Mouse (Mus musculus) macrophage (primary cell): ENCODE results near the gene Gm10570. TPM values are rescaled to one million over a fixed set of nuclear protein-coding genes. Genes with fewer than 3 reads are reported as not detected.

ENCODE experiments used
- H3K27ac ChIP-seq: fragments of 350-480 bp; formaldehyde crosslinking; 2 replicates; pipeline ENCODE4 v1.9.0; 2021
- H3K36me3 ChIP-seq: fragments of 350-480 bp; formaldehyde crosslinking; 2 replicates; pipeline ENCODE4 v1.9.0; 2021; ENCODE audit errors: inconsistent target
- H3K4me3 ChIP-seq: fragments of 350-480 bp; formaldehyde crosslinking; 2 replicates; pipeline ENCODE4 v1.9.0; 2021; ENCODE audit errors: inconsistent target
- H3K79me2 ChIP-seq: fragments of 350-480 bp; formaldehyde crosslinking; 2 replicates; pipeline ENCODE4 v1.9.0; 2021; ENCODE audit errors: inconsistent target
- WGBS: methylation state at CpG from one replicate; pipeline ENCODE4 v1.1.7; 2026; ENCODE audit warnings: inconsistent platforms; ENCODE audit not compliant: missing documents; 5-methylcytosine and 5-hydroxymethylcytosine counted together
- polyA plus RNA-seq: library from polyadenylated mRNA; stranded (reverse); fragments of 250-400 nt; gene quantifications from 3 replicates; pipeline ENCODE4 v1.2.4, GENCODE M21; 2018; ENCODE audit warnings: inconsistent platforms

Gm10570 gene
- polyA plus RNA-seq, 1 experiment from 2014 or later, result not detected

DNA sequence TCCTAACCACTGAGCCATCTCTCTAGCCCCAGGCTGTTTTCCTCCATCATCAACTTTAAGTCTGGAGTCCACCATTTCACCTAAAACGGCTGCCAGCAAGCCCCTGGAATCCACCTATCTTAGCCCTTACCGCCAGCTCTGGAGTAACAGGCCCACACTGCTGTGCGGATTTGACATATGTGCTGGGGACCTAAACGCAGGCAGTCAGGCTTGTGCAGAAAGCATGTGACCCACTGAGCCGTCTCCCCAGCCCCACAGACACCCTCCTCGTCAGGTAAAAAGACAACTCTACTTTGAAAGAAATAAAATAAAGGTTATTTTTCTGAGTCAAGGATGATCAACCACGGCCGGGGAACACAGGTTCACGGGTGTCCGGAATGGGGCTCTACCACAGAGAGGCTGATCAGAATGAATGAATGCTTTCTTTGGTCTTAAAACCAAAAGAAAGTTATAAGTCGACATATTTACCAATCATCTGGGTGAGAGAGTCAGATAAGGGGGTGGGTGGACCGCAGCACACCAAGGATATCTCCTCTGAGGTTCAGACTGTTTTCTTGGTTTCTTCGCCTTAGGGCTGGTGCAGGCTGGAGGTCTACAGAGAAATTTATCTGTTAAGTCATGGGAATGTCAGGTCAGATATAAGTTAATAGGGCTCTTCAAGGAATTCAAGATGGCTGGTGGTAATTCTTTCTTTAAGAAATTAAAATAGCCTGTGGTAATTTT is 12.1 kb downstream of the Gm10570 start:
- Histone ChIP-seq H3K79me2 (no peaks in the 10 kb centered on the region), H3K4me3 (no peak overlapping the region), H3K36me3 (no peaks in the 10 kb centered on the region), H3K27ac (no peak overlapping the region)
- WGBS, result 91% methylated on average over 13 of the region's 13 CpGs

DNA sequence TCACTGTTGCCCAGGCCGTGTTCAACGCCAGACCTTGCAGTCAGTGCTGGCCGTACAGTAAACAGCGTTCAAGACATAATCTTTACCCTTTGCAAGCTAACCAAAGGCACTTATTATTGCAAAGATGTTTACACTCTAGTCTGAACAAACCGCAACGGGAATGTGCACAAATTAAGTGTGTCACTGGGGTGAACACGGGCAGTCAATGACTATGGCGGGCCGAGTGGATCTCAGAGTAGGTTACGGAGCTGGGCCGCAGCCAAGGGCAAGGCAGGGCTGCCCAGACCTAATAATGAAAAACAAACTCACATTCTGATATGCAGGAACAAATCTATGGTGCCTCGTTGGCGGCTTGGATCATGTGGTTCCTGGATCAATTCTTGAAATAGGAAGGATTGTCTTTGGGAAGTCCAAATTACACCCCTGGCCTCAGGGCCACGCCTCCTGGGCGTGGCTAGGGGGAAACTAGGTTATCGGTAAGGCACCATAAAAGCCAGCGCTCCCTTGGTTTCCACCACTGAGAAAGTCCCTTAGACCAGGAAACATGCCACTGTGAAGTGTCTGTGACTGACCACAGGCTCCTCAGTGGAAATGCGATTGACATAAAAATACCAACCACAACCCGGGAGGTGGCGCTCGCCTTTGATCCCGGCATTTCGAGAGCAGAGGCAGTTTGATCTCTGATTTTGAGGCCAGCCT is 13.3 kb downstream of the Gm10570 start:
- 51% methylated on average over 21 of the region's 23 CpGs for WGBS
- Histone ChIP-seq H3K36me3 (no peaks in the 10 kb centered on the region), H3K79me2 (no peaks in the 10 kb centered on the region), H3K4me3 (no peak overlapping the region), H3K27ac (no peak overlapping the region)

DNA sequence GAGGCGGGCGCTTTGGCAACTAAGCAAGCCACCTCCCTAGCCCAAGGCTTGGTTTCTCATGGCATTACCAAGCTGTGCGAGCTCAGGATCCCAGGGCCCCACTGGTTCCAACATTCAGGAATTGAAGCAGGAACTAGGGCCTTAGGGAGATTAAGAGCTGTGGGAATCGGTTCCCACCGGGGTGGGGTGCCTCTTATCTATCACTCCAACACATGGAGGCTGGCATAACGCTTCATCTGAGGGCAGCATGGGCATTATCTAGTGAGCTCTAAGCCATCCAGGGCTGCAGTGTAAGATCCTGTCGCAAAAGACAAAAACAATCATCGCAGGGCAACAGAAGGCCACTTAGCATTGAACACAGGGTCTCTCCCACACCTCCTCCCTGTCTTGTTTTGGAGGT is 14.0 kb downstream of the Gm10570 start:
- WGBS, result 90% methylated on average over 8 of the region's 8 CpGs
- Histone ChIP-seq H3K4me3 (no peak overlapping the region), H3K36me3 (no peaks in the 10 kb centered on the region), H3K79me2 (no peaks in the 10 kb centered on the region), H3K27ac (no peak overlapping the region)

DNA sequence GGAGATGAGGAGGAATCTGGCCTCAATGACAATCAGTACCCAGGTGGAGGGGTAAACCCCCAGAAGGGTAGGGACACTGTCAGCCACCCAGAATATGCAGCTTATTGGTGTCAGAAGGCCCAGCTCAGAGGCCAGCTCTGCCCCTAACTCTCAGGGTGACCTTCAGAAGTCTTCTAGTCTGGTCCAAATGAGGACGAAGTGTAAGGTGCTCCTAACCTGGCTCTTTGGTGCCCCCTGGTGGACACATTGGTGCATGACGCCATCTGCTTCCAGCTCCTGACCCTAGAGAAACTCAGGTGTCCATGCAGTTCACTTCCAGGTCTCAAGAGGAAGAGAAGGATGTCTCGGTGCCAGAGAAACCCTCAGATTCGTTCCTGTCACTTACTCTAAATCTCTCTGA is 16.2 kb downstream of the Gm10570 start:
- 5% methylated on average over 4 of the region's 4 CpGs for WGBS
- H3K4me3 ChIP-seq, result no peak overlapping the region
- no peaks in the 10 kb centered on the region for H3K79me2 ChIP-seq
- no peaks in the 10 kb centered on the region for H3K36me3 ChIP-seq
- H3K27ac ChIP-seq, result no peak overlapping the region

DNA sequence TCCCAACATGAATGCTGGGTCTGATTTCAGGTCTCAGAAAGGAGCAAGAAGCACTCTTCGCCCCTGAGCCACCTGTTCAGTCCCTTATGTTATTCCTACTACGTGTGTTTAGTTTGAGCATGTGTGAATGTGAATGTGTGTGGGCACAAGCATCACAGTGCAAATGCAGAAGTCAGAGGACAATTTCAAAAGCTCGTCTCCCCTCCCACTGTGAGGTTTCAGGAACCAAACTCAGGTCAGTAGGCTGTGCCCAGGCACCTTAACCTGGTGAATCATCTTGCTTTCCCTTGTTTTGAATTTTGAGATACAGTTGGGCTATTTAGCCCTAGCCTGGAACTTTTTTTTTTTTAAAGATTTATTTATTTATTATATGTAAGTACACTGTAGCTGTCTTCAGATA is 18.6 kb downstream of the Gm10570 start:
- Histone ChIP-seq H3K36me3 (no peaks in the 10 kb centered on the region), H3K27ac (no peak overlapping the region), H3K79me2 (no peaks in the 10 kb centered on the region), H3K4me3 (no peak overlapping the region)
- WGBS, result 58% methylated on average over 3 of the region's 3 CpGs

DNA sequence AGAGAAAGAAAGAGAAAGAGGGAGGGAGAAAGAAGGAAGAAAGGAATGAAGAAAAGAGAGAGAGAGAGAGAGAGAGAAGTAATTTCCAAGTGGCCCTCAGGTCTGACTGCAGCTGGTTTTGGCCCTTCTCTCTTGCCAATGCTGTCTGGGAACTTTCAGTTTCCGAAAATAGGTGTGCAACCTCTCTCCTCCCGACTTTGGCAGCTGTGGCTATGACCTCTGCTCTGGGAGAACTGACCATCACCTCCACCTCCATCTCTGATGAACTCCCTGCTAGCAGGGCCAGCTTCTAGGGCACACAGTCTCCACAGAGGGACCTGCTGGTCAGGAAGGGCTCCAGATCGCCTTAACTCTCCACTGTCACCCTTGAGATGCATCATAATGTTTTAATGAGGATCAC is 21.9 kb downstream of the Gm10570 start:
- Histone ChIP-seq H3K79me2 (no peaks in the 10 kb centered on the region), H3K4me3 (no peak overlapping the region), H3K36me3 (no peaks in the 10 kb centered on the region), H3K27ac (no peak overlapping the region)
- WGBS, result 55% methylated on average over 3 of the region's 3 CpGs

DNA sequence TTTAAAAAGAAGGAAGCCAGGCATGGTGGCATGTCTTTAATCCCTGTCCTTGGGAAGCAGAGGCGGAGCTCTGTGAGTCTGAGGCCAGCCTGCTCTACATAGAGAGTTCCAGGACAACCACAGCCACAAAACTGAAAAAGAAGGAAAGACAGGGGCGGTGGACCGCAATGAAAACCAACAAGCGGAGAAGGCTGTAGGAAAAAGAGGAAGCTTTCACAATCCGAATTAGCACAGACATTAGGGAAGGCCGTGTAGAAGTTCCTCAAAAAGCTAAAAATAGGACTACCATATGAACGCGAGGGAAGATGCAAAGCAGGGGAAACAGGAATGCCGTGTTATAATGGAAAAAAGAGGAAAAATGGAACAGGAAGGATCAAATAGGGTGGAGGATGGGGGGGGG is 24.6 kb downstream of the Gm10570 start:
- 0% methylated on average over 9 of the region's 9 CpGs for WGBS
- no peak overlapping the region for H3K4me3 ChIP-seq
- no peaks in the 10 kb centered on the region for H3K79me2 ChIP-seq
- no peak overlapping the region for H3K27ac ChIP-seq
- no peaks in the 10 kb centered on the region for H3K36me3 ChIP-seq

DNA sequence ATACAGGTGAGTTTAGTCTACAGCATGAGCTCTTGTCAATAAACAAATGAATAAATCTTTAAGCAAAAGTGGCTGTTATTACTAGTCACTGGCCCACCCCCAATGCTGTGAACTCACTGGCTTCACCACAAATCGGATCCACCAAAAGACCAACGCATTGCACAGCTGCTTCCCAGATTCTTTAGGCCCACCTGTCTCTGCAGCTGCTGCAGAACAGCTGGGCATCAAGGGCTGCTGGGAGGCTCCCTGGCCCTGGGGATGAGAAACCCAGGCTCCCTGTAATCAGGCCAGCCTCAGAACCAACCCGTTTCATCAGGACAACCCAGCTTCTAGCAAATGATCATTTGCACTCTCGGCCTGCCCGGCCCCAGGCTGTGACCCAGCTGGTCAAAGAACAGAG is 25.6 kb downstream of the Gm10570 start:
- H3K27ac ChIP-seq, result no peak overlapping the region
- 81% methylated on average over 5 of the region's 5 CpGs for WGBS
- no peak overlapping the region for H3K4me3 ChIP-seq
- no peaks in the 10 kb centered on the region for H3K79me2 ChIP-seq
- H3K36me3 ChIP-seq, result no peaks in the 10 kb centered on the region

DNA sequence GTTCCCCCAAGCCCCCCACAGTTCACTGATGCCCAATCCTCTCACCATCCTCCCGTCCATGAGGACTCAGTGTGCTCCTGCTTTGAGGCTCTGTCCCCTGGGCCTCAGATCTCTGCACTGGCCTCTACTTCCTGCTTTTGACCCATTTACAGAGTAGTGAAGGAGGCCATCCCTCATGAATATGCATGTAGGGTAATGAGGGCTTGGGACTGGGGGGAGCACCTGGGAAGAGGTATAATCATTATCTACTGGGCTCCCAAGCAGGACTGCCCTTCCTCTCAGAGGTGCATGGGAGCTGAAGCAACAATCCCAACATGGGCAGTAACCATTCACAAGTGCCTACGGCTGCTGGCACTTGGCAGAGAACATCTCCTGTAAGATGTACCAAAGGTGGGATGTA is 29.4 kb downstream of the Gm10570 start, which contains the start of gene Serinc2:
Gene Serinc2 (minus strand): TSS at position 101 of the 400 bp plus-strand sequence.
- WGBS, result 84% methylated on average over 2 of the region's 2 CpGs
- Histone ChIP-seq H3K79me2 (no peaks in the 10 kb centered on the region), H3K4me3 (no peak within 1 kb of the TSS), H3K27ac (no peak within 1 kb of the TSS), H3K36me3 (no peaks in the 10 kb centered on the region)

DNA sequence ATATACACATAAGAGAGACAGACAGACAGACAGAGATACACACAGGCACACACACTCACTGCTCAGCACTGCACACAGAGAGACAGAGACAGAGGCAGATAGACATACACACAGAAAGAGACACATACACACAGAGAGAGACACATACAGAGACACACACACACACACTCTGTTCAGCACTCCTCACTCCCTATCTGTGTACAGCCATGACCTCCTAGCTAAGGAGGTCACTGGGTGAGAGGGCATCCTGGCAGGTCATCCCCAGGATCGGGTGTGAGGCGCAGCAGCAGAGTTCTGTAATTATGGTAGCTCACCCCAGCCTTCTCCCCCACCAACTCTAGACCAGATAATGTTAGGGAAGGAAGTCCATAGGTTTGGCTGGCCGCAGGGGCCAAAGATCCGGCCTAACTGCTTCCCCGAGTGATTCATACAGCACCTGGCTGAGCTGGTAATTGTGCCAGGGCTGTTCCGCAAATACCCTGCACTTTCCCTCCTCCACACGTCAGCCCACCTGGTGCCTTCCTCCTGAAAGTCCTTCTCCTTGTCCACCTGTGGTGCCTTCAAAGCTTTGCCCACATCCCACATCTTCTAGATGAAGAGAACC is 31.8 kb downstream of the Gm10570 start:
- Histone ChIP-seq H3K4me3 (no peak overlapping the region), H3K27ac (no peak overlapping the region), H3K36me3 (no peaks in the 10 kb centered on the region), H3K79me2 (no peaks in the 10 kb centered on the region)
- 19% methylated on average over 6 of the region's 7 CpGs for WGBS

DNA sequence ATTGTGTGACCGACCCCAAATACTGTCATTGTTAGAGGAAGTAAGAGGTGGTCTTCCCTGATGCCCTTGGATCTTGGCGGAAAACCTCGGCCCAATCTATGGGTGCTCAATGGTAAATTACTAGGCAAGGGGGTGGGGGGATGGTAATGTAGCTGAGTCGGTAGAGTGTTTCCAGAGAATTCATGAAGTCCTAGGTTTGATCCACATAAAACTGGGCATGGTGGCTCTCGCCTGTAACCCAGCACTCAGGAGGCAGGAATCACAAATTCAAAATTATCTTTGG is 32.7 kb downstream of the Gm10570 start:
- whole genome bisulfite sequencing, result 65% methylated on average over 5 of the region's 5 CpGs
- no peak overlapping the region for H3K4me3 ChIP-seq
- no peak overlapping the region for H3K27ac ChIP-seq
- H3K79me2 ChIP-seq, result no peaks in the 10 kb centered on the region
- H3K36me3 ChIP-seq, result no peaks in the 10 kb centered on the region

DNA sequence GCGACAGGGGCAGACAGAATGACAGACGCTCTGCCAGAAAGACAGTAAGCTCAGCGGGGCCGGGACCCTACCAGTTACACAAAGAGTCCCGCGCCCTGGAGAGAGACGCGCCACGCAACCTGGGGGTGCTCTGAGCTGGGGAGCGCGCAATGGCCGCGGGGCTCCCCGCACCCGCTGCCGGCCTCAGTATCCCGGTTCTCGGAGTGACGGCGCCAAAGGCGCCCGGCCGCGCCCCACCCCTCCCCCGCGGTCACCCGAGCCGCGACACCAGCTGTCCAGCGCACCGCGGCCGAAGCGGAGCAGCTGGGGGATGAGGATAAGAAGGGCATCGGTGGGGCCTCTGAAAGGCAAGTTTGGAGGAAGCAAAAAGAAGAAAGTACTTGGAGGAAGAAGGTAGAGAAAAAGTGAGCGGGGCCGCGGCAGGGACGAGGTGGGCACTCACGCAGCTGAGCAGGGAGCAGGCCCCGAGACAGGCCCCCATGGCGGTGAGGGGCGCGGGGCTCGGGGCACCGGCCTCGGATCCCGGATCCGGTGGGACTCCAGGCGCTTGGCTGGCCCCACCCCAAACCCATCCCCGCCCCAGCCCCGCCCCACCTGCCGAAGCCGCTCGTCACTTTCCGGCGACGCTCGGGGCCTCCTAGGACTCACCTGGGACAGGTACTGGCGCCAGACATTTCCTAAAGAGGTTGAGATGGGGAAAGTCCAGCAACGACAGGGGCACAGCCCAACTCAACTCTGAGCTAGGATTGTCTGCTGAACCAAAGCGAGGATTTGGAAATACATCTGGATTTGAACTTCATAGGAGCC is 33.3 kb downstream of the Gm10570 start:
- 5% methylated on average over 57 of the region's 62 CpGs for WGBS
- H3K27ac ChIP-seq, result no peak overlapping the region
- H3K36me3 ChIP-seq, result no peaks in the 10 kb centered on the region
- no peak overlapping the region for H3K4me3 ChIP-seq
- no peaks in the 10 kb centered on the region for H3K79me2 ChIP-seq

DNA sequence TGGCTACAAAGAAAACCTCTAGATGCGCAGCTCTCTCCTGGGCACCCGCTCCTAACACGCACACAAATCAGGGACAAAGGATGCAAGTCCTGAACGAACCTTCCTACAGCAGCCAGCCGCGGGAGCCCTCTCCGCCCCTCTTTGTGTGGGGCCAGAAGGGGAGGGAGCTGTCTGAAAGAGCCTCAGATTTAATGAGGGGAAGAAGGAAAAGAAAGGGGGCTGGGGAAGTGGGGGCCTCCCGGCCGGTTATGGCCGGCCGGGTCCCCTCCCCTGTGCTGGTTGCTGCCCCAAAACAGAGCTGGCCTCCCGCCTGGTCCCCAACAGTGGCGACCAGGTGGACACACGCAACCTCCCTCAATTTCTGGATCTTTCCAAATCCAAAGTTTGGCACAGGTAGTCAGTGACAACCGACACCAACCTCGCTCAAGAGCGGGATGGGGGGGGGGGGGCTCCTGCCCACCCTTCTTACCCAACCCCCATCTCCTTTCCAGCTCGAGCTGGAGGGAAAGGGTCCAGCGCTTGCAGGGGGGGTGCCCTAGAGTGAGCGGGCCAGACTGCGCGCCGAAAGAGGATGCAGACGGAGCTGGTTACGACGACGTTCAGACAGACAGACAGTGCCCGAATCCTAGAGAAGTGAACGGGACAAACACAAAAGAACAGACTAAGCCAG is 34.0 kb downstream of the Gm10570 start:
- H3K36me3 ChIP-seq, result no peaks in the 10 kb centered on the region
- H3K4me3 ChIP-seq, result no peak overlapping the region
- H3K79me2 ChIP-seq, result no peaks in the 10 kb centered on the region
- no peak overlapping the region for H3K27ac ChIP-seq
- 5% methylated on average over 26 of the region's 29 CpGs for WGBS

DNA sequence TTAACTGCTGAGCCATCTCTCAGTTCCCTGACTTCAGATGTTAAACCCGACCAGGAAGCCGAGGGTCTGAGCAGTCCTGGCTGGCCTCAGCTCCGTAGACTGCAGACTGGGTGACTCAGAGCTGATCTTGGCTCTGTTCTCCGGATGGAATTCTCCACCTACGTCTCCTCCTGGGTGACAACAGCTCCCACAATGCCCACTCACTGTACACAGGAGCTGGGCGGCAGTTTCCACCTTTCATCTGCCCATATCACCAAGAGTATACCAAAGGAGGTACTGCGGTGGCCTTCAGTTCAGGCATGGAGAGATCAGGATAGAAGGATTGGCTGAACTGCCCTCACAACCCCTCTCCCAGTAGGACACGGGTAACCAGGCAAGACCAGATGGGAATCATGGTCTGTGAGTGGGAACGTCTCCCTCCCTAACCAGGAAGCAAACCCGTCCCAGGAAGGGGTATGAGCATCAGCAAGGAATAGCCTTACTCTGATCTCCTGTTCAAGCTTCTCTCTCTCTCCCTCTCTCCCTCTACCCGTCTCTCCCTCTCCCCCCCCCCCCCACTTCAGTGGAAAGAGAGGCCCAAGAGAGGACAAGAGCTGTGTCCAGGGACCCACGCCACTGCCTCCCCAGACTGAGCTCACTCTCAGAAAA is 34.7 kb downstream of the Gm10570 start:
- 20% methylated on average over 10 of the region's 12 CpGs for WGBS
- Histone ChIP-seq H3K27ac (no peak overlapping the region), H3K4me3 (no peak overlapping the region), H3K79me2 (no peaks in the 10 kb centered on the region), H3K36me3 (no peaks in the 10 kb centered on the region)
